Mouse (Mus musculus): ENCODE results near the gene Igf2bp2. TPM values are rescaled to one million over a fixed set of nuclear protein-coding genes. Genes with fewer than 3 reads are reported as not detected.

Gene Igf2bp2
- polyA plus RNA-seq, 1 experiment from 2014 or later = 103 TPM

DNA sequence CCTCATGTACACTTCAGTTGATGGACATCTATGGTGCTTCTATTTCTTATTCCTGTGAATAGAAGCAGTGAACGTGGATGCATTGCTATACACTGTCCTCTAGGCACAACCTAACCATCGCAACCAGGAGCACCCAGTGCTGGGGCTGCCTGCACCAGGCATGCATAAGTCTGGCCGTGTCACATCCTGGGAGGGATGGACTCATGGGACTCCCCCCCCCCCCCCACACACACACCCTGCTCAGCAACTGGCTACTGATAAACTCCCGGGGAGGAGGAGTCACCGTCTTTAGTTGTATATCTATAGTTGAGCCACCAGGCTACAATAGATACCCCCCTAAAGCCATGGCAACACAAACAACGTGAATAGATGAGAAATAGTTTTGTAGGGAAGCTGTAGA lies 105.6 kb downstream of the Igf2bp2 start:
- H3K27me3 ChIP-seq (ENCODE audit: control insufficient read depth, insufficient read depth, low read length) = no peaks in the 10 kb centered on the region
- H3K4me1 ChIP-seq (ENCODE audit: control insufficient read depth, insufficient read depth, low read length) = no peaks in the 10 kb centered on the region
- H3K27ac ChIP-seq (ENCODE audit: low read length) = no peak overlapping the region
- H3K4me2 ChIP-seq (ENCODE audit: low read depth, low read length) = no peak overlapping the region
- peaks cover 3% of the 10 kb centered on the region; the same call in 1 of the 2 replicates for H3K36me3 ChIP-seq (ENCODE audit: control insufficient read depth, insufficient read depth, low read length)
- WGBS = 68% methylated on average over 6 of the region's 6 CpGs
- H3K9me3 ChIP-seq (replicated peaks; ENCODE audit: control insufficient read depth, low read length) = no peaks in the 10 kb centered on the region
- no peak overlapping the region for H3K9ac ChIP-seq (ENCODE audit: low read length)
- H3K4me3 ChIP-seq (replicated peaks; ENCODE audit: low read length) = no peak overlapping the region
- peak; percentile 18; the same call in 1 of the 2 replicates for ATAC-seq (ENCODE audit: insufficient read depth, low FRiP score)

DNA sequence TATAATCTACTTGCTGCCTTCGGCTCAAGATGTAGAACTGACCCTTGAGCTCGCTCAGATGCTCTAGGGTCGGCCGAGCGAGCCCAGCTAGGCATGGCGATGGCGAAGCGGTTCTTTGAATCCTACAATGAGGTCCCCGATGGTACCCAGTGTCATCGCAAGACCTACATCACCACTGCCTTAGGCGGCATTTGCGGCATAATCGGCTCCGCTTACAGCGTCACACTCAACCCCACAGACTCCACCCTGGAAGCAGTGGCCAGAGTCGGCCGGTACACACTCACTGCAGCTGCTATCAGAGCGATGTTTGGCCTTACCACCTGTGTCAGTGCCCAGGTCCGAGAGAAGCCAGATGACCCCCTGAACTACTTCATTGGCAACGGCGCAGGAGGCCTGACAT lies 109.7 kb downstream of the Igf2bp2 start:
- H3K4me3 ChIP-seq (replicated peaks; ENCODE audit: low read length) = no peak overlapping the region
- H3K4me2 ChIP-seq (ENCODE audit: low read depth, low read length) = no peak overlapping the region
- 91% methylated on average over 21 of the region's 21 CpGs for WGBS
- H3K4me1 ChIP-seq (ENCODE audit: control insufficient read depth, insufficient read depth, low read length) = no peaks in the 10 kb centered on the region
- no peaks in the 10 kb centered on the region for H3K27me3 ChIP-seq (ENCODE audit: control insufficient read depth, insufficient read depth, low read length)
- H3K36me3 ChIP-seq (ENCODE audit: control insufficient read depth, insufficient read depth, low read length) = no peaks in the 10 kb centered on the region
- no peak overlapping the region for H3K27ac ChIP-seq (ENCODE audit: low read length)
- H3K9ac ChIP-seq (ENCODE audit: low read length) = no peak overlapping the region
- no peak for ATAC-seq (ENCODE audit: insufficient read depth, low FRiP score)
- no peaks in the 10 kb centered on the region for H3K9me3 ChIP-seq (replicated peaks; ENCODE audit: control insufficient read depth, low read length)

DNA sequence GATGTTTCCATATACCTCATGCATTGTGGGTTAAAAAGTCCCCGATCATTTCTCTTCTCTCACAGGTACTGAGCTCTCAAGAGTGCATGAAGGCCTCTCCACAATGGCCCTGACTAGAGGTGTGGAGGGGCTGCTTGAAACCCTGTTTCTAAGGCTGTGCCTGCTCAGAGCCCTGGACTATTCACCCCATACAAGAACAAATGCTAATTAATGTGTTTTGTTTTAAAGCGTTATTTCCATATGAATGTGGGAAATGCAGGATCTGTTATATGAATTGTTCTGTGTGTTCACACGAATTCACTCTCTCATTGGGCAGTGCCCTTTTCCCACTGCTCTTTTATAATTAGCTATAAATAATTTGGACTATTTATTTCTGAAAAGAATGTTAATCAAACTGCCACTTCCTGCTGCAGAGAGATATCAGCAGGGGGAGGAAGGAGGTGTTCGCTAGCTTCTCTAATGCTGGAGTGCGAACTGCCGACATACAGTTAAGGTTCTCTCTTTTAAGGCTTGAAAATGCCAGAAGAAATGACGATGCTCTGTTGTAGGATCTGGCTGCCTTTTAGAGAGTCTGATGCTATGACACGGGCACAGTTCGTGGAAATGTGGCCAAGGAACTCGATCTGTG lies 116.2 kb downstream of the Igf2bp2 start:
- no peaks in the 10 kb centered on the region for H3K9me3 ChIP-seq (replicated peaks; ENCODE audit: control insufficient read depth, low read length)
- H3K4me2 ChIP-seq (ENCODE audit: low read depth, low read length) = no peak overlapping the region
- H3K9ac ChIP-seq (ENCODE audit: low read length) = no peak overlapping the region
- no peaks in the 10 kb centered on the region for H3K27me3 ChIP-seq (ENCODE audit: control insufficient read depth, insufficient read depth, low read length)
- H3K4me3 ChIP-seq (replicated peaks; ENCODE audit: low read length) = no peak overlapping the region
- ATAC-seq (ENCODE audit: insufficient read depth, low FRiP score) = no peak
- peaks cover 14% of the 10 kb centered on the region for H3K36me3 ChIP-seq (ENCODE audit: control insufficient read depth, insufficient read depth, low read length)
- no peaks in the 10 kb centered on the region for H3K4me1 ChIP-seq (ENCODE audit: control insufficient read depth, insufficient read depth, low read length)
- no peak overlapping the region for H3K27ac ChIP-seq (ENCODE audit: low read length)
- 89% methylated on average over 10 of the region's 10 CpGs for WGBS

DNA sequence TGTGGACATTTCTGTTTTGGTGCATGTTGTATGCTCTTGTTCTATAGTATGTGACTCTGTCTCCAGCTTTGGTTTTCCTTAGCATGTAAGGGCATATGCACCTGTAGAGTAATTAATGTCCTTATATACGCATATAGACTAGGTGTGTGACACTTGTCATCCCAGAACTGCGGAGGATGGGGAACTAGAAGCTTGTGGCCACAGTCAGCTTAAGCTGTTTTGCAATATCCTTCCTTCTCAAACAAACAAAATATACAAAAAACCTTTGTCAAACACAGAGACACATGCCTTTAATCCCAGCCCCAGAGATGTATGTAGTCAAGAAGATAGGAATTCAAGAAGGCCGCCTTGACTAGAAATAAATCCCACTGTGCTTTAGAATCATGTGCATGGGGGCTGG lies 117.2 kb downstream of the Igf2bp2 start:
- Histone ChIP-seq H3K4me2 (ENCODE audit: low read depth, low read length) (no peak overlapping the region), H3K4me1 (ENCODE audit: control insufficient read depth, insufficient read depth, low read length) (no peaks in the 10 kb centered on the region), H3K4me3 (replicated peaks; ENCODE audit: low read length) (no peak overlapping the region), H3K9ac (ENCODE audit: low read length) (no peak overlapping the region), H3K9me3 (replicated peaks; ENCODE audit: control insufficient read depth, low read length) (no peaks in the 10 kb centered on the region), H3K27ac (ENCODE audit: low read length) (no peak overlapping the region), H3K27me3 (ENCODE audit: control insufficient read depth, insufficient read depth, low read length) (no peaks in the 10 kb centered on the region), H3K36me3 (ENCODE audit: control insufficient read depth, insufficient read depth, low read length) (peaks cover 22% of the 10 kb centered on the region)
- ATAC-seq (ENCODE audit: insufficient read depth, low FRiP score) = no peak
- WGBS = 88% methylated on average over 3 of the region's 3 CpGs

DNA sequence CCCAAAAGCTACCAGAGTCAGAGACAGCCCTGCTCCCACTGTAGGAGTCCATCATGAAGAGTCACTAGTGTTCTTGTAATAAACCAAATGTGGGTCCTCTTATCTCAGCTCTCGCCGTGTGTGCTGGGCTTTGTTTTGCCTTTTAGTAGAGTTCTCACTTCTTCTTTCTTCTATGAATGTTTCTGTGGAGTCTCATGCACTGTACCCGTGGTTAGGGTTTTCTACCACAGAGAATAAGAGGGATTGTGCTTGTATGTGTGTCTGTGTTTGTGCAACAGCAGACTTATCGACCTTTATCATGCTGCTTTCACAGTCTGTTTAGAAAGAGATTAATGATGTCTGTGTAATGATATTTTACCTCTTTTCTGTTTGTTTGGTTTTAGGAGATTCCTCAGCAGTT lies 119.3 kb downstream of the Igf2bp2 start:
- H3K9ac ChIP-seq (ENCODE audit: low read length) = no peak overlapping the region
- H3K4me1 ChIP-seq (ENCODE audit: control insufficient read depth, insufficient read depth, low read length) = no peaks in the 10 kb centered on the region
- WGBS = 65% methylated on average over 4 of the region's 4 CpGs
- ATAC-seq (ENCODE audit: insufficient read depth, low FRiP score) = no peak
- peaks cover 28% of the 10 kb centered on the region for H3K36me3 ChIP-seq (ENCODE audit: control insufficient read depth, insufficient read depth, low read length)
- H3K27ac ChIP-seq (ENCODE audit: low read length) = no peak overlapping the region
- no peaks in the 10 kb centered on the region for H3K9me3 ChIP-seq (replicated peaks; ENCODE audit: control insufficient read depth, low read length)
- H3K4me3 ChIP-seq (replicated peaks; ENCODE audit: low read length) = no peak overlapping the region
- no peaks in the 10 kb centered on the region for H3K27me3 ChIP-seq (ENCODE audit: control insufficient read depth, insufficient read depth, low read length)
- H3K4me2 ChIP-seq (ENCODE audit: low read depth, low read length) = no peak overlapping the region

DNA sequence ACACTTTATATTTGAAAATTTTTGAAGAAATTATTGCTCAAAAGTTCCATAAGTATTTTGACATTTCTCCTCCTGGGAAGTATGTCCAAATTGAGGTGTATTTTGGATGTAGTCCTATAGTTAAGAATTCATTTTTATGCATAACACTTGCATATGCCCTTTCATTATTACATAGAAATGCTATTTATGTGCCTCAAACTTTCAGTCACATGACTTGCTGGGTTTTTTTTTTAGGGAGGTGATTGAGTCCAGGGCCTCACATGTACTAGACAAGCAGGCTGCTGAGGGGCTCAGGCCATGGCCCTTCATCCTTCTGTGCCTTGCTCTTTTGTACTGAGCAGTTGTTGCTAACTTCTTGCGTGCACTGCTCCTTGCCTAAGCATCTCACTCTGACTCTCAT lies 123.1 kb downstream of the Igf2bp2 start:
- H3K4me2 ChIP-seq (ENCODE audit: low read depth, low read length) = no peak overlapping the region
- no peaks in the 10 kb centered on the region for H3K4me1 ChIP-seq (ENCODE audit: control insufficient read depth, insufficient read depth, low read length)
- 94% methylated on average over 1 of the region's 1 CpGs for WGBS
- no peak overlapping the region for H3K9ac ChIP-seq (ENCODE audit: low read length)
- H3K9me3 ChIP-seq (replicated peaks; ENCODE audit: control insufficient read depth, low read length) = no peaks in the 10 kb centered on the region
- ATAC-seq (ENCODE audit: insufficient read depth, low FRiP score) = no peak
- H3K4me3 ChIP-seq (replicated peaks; ENCODE audit: low read length) = no peak overlapping the region
- H3K36me3 ChIP-seq (ENCODE audit: control insufficient read depth, insufficient read depth, low read length) = peaks cover 35% of the 10 kb centered on the region
- H3K27ac ChIP-seq (ENCODE audit: low read length) = no peak overlapping the region
- no peaks in the 10 kb centered on the region for H3K27me3 ChIP-seq (ENCODE audit: control insufficient read depth, insufficient read depth, low read length)

DNA sequence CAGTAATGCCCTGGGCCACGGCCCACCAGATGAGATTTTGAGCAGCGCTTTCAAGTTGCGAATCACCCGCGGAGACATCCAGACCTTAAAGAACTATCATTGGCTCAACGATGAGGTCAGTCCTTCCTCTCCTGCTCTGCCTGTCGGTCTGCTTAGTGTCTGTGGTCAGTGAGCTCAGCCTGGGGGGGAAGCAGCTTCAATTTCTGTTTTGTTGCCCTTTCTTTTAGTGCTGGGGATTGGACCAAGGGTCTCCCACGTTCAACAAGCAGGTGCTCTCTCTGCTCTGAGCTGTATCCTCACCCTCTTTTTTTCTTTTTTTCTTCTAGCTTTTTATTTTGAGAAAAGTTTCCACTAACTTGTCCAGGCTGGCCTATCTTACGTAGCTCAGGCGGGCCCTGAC lies 124.5 kb downstream of the Igf2bp2 start:
- Histone ChIP-seq H3K27me3 (ENCODE audit: control insufficient read depth, insufficient read depth, low read length) (no peaks in the 10 kb centered on the region), H3K4me1 (ENCODE audit: control insufficient read depth, insufficient read depth, low read length) (no peaks in the 10 kb centered on the region), H3K9ac (ENCODE audit: low read length) (no peak overlapping the region), H3K36me3 (ENCODE audit: control insufficient read depth, insufficient read depth, low read length) (peaks cover 26% of the 10 kb centered on the region), H3K27ac (ENCODE audit: low read length) (no peak overlapping the region), H3K4me2 (ENCODE audit: low read depth, low read length) (no peak overlapping the region), H3K4me3 (replicated peaks; ENCODE audit: low read length) (no peak overlapping the region), H3K9me3 (replicated peaks; ENCODE audit: control insufficient read depth, low read length) (no peaks in the 10 kb centered on the region)
- ATAC-seq (ENCODE audit: insufficient read depth, low FRiP score) = no peak
- WGBS = 87% methylated on average over 10 of the region's 10 CpGs

DNA sequence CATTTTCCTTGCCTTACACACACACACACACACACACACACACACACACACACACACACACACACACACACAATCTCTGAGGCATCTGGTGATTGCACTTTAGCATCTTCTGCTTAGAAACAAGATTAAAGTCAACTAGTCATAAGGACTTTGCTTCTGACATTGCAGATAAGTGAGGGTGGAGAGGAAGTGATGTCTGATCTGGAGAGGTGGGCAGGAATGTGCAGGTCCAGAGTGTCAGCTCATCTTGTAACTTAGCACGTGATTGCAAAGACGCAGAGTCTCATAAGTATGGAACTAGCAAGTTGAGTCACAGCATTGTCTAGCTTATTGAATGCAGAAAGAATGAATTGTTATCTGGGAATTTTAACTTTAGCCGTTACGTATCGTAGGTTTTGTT lies 135.6 kb downstream of the Igf2bp2 start:
- H3K36me3 ChIP-seq (ENCODE audit: control insufficient read depth, insufficient read depth, low read length) = peaks cover 24% of the 10 kb centered on the region
- no peak overlapping the region for H3K4me3 ChIP-seq (replicated peaks; ENCODE audit: low read length)
- WGBS = 92% methylated on average over 5 of the region's 5 CpGs

DNA sequence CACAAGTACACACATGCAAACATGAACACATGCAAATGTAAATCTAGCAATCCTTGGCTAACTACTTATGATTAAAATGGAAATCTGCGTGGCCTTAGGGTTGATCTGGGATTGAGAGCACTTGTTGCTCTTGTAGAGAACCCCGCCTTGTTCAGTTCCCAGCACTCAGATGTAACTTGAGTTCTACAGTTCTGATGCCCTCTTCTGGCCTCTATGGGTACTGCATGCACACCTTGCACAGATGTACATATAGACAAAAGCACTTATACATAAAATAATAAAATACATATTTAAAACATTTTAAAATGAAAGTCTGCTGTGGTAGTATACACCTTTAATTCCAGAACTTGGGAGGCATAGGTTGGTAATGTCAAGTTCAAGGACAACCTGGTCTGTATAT lies 141.0 kb downstream of the Igf2bp2 start:
- H3K36me3 ChIP-seq (ENCODE audit: control insufficient read depth, insufficient read depth, low read length) = peaks cover 29% of the 10 kb centered on the region
- ATAC-seq (ENCODE audit: insufficient read depth, low FRiP score) = no peak
- WGBS = 95% methylated on average over 2 of the region's 2 CpGs
- no peak overlapping the region for H3K9ac ChIP-seq (ENCODE audit: low read length)
- H3K4me3 ChIP-seq (replicated peaks; ENCODE audit: low read length) = no peak overlapping the region
- H3K27ac ChIP-seq (ENCODE audit: low read length) = no peak overlapping the region
- H3K4me2 ChIP-seq (ENCODE audit: low read depth, low read length) = no peak overlapping the region
- no peaks in the 10 kb centered on the region for H3K4me1 ChIP-seq (ENCODE audit: control insufficient read depth, insufficient read depth, low read length)
- peaks cover 4% of the 10 kb centered on the region for H3K9me3 ChIP-seq (replicated peaks; ENCODE audit: control insufficient read depth, low read length)
- no peaks in the 10 kb centered on the region for H3K27me3 ChIP-seq (ENCODE audit: control insufficient read depth, insufficient read depth, low read length)

More for the DNA sequence above, 135.6 kb downstream of the Igf2bp2 start:
- Histone ChIP-seq H3K9me3 (replicated peaks; ENCODE audit: control insufficient read depth, low read length) (no peaks in the 10 kb centered on the region), H3K27me3 (ENCODE audit: control insufficient read depth, insufficient read depth, low read length) (no peaks in the 10 kb centered on the region), H3K4me2 (ENCODE audit: low read depth, low read length) (no peak overlapping the region), H3K9ac (ENCODE audit: low read length) (no peak overlapping the region), H3K27ac (ENCODE audit: low read length) (no peak overlapping the region), H3K4me1 (ENCODE audit: control insufficient read depth, insufficient read depth, low read length) (no peaks in the 10 kb centered on the region)
- no peak for ATAC-seq (ENCODE audit: insufficient read depth, low FRiP score)
